Comparison of ENCODE assay signal across 14 mouse cellular contexts in the genomic region with DNA sequence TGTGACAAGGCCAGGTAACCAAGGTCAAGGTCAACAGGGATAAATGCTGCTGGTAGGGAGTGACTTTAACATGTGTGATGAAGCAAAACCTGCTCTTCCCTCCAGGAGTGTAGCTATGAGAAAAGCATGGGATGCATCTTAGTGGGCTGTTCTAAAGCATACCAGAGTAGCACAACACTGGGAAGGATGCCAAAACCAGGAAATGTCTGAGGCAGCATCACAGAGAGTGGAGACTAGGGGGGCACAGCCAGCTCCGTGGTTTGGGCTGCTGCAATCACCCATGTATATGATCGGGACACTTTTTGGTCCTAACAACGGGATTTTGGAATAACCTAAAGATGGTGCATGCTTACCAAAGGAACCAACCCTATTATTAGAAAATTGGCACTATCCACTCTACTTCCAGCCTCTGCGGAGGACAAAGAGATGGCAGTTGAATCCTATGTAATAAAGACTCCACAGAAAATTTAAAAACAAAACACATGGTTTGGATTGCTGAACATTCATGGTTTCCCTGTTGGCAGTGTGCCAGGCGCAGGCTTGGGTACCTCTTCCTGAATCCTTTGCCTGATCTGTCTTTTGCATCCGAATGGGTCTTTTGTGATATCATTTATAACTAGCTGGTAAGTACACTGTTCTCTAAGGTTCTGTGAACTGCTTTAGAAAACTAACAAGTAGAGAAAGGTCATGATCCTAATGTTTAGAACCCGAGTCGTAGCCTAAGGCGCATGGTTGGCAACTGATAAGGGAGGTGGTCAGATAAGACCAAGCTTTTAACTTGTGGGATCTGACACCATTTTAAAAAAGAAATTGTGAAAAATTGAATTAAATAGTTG. TPM values are rescaled to one million over a fixed set of nuclear protein-coding genes. Genes with fewer than 3 reads are reported as not detected.
A peak's percentile ranks its signal among the peaks of the same experiment; 100 is the strongest.
DNase-seq lines count a peak whose midpoint lies in the region; ATAC-seq lines count a peak whose summit lies in the region.
"Had no signal": no experiment of that assay in that cellular context is flagged by ENCODE, and none has a peak within 500 bp of the region (broad histone marks: within the 10 kb centered on the region; RNA-seq: fewer than 3 reads in every experiment).

No protein-coding gene starts in this region.

- no peaks in the 10 kb centered on the region; the same call in 1 of the 2 replicates for H3K4me1 ChIP-seq in hindbrain, embryonic 15.5 days (replicated peaks)
- H3K4me1 ChIP-seq in hindbrain, embryonic 10.5 days (replicated peaks), result no peaks in the 10 kb centered on the region
- peaks cover 24% of the 10 kb centered on the region for H3K4me1 ChIP-seq in liver, embryonic 11.5 days (replicated peaks; ENCODE audit: control insufficient read depth, insufficient read depth, low read length)
- no peaks in the 10 kb centered on the region for H3K4me1 ChIP-seq in kidney, embryonic 15.5 days

- H3K9ac ChIP-seq in hindbrain, embryonic 15.5 days, result no peak overlapping the region
- H3K9ac ChIP-seq in liver, embryonic 11.5 days (ENCODE audit: low read depth, low read length), result no peak overlapping the region
- H3K9ac ChIP-seq in kidney, embryonic 15.5 days, result no peak overlapping the region
- H3K9ac ChIP-seq: heart, embryonic 15.5 days had no signal

- ATAC-seq in hindbrain, embryonic 15.5 days (ENCODE audit: low FRiP score, low read depth), result peak; percentile 65; the same call in 1 of the 2 replicates
- 0 out of 2 replicates have a peak, but pooled peaks have one; percentile 19 for ATAC-seq in liver, embryonic 11.5 days (replicated peaks; ENCODE audit: low FRiP score)
- ATAC-seq in kidney, embryonic 15.5 days (replicated peaks; ENCODE audit: low FRiP score), result no peak
- ATAC-seq: intestine, embryonic 16.5 days had no signal

- WGBS in hindbrain, embryonic 15.5 days, result 65% methylated on average over 9 of the region's 9 CpGs
- 86% methylated on average over 9 of the region's 9 CpGs for WGBS in hindbrain, embryonic 10.5 days
- 51% methylated on average over 9 of the region's 9 CpGs for WGBS in liver, embryonic 11.5 days
- 79% methylated on average over 9 of the region's 9 CpGs for WGBS in kidney, embryonic 15.5 days

- no peak overlapping the region; the same call in 1 of the 2 replicates for H3K4me2 ChIP-seq in hindbrain, embryonic 15.5 days
- no peak overlapping the region for H3K4me2 ChIP-seq in liver, embryonic 11.5 days
- no peak overlapping the region for H3K4me2 ChIP-seq in kidney, embryonic 15.5 days
- H3K4me2 ChIP-seq: heart, embryonic 15.5 days had no signal

- no peak overlapping the region for H3K4me3 ChIP-seq in hindbrain, embryonic 15.5 days
- no peak overlapping the region for H3K4me3 ChIP-seq in hindbrain, embryonic 10.5 days
- H3K4me3 ChIP-seq in liver, embryonic 11.5 days (ENCODE audit: low read depth, low read length), result no peak overlapping the region
- H3K4me3 ChIP-seq in kidney, embryonic 15.5 days (replicated peaks), result no peak overlapping the region
- H3K4me3 ChIP-seq: gastrocnemius, adult 2 months; heart, embryonic 15.5 days; left cerebral cortex, adult 2 months had no signal

- no peak overlapping the region for H3K27ac ChIP-seq in hindbrain, embryonic 15.5 days (replicated peaks)
- no peak overlapping the region for H3K27ac ChIP-seq in hindbrain, embryonic 10.5 days
- peak overlapping the region; percentile 2; the same call in 1 of the 2 replicates for H3K27ac ChIP-seq in liver, embryonic 11.5 days (ENCODE audit: low read depth, low read length)
- no peak overlapping the region for H3K27ac ChIP-seq in kidney, embryonic 15.5 days
- H3K27ac ChIP-seq: gastrocnemius, adult 2 months; heart, embryonic 15.5 days; left cerebral cortex, adult 2 months had no signal

- H3K36me3 ChIP-seq in hindbrain, embryonic 15.5 days, result no peaks in the 10 kb centered on the region
- H3K36me3 ChIP-seq in hindbrain, embryonic 10.5 days, result no peaks in the 10 kb centered on the region
- H3K36me3 ChIP-seq in liver, embryonic 11.5 days (ENCODE audit: control insufficient read depth, insufficient read depth, low read length), result no peaks in the 10 kb centered on the region
- no peaks in the 10 kb centered on the region for H3K36me3 ChIP-seq in kidney, embryonic 15.5 days
- H3K36me3 ChIP-seq: heart, embryonic 15.5 days had no signal

- no peak for DNase-seq in hindbrain, embryonic 10.5 days (ENCODE audit: low spot score)
- DNase-seq in 416B (ENCODE audit: low read depth), result peak; percentile 66
- DNase-seq in c-Kit-positive CD71-positive TER-119-positive erythroid progenitor cells, embryonic 14.5 days (ENCODE audit: low spot score), result peak; percentile 68
- DNase-seq in liver, embryonic 11.5 days (ENCODE audit: low spot score), result no peak
- DNase-seq in thymus, postnatal 25 days, result no peak
- no peak for DNase-seq in layer of hippocampus, adult 8-10 months (ENCODE audit: low spot score in 2 of 2)
- DNase-seq: gastrocnemius, adult 2 months; lung, adult 2 months had no signal

- H3K9me3 ChIP-seq in hindbrain, embryonic 15.5 days, result no peaks in the 10 kb centered on the region
- H3K9me3 ChIP-seq in hindbrain, embryonic 10.5 days, result no peaks in the 10 kb centered on the region
- H3K9me3 ChIP-seq in liver, embryonic 11.5 days (ENCODE audit: control insufficient read depth, low read length), result no peaks in the 10 kb centered on the region
- no peaks in the 10 kb centered on the region for H3K9me3 ChIP-seq in kidney, embryonic 15.5 days (replicated peaks)
- H3K9me3 ChIP-seq: heart, embryonic 15.5 days had no signal

- no peaks in the 10 kb centered on the region for H3K27me3 ChIP-seq in hindbrain, embryonic 15.5 days
- no peaks in the 10 kb centered on the region for H3K27me3 ChIP-seq in hindbrain, embryonic 10.5 days (ENCODE audit: insufficient read depth, poor library complexity, severe bottlenecking)
- H3K27me3 ChIP-seq in liver, embryonic 11.5 days (replicated peaks; ENCODE audit: control insufficient read depth, insufficient read depth, low read length), result no peaks in the 10 kb centered on the region
- no peaks in the 10 kb centered on the region for H3K27me3 ChIP-seq in kidney, embryonic 15.5 days
- H3K27me3 ChIP-seq: CH12.LX; heart, embryonic 15.5 days had no signal

RNA-seq across cellular contexts. Expression of gene Prkaa1, which starts 5.4 kb away (rescaled TPM):
- polyA plus RNA-seq in hindbrain, embryonic 15.5 days (2015; fragmentation: Nextera tagmentation; extraction: Ambion mirVana), result 13.7 and 14.1 TPM in 2 replicates
- polyA plus RNA-seq in hindbrain, embryonic 10.5 days (2016; fragmentation: Nextera tagmentation; extraction: Ambion mirVana), result 14.2 and 15.2 TPM in 2 replicates
- 36.2 and 39.3 TPM in 2 replicates for polyA plus RNA-seq in liver, embryonic 11.5 days (2014; fragmentation: Nextera tagmentation; extraction: Ambion mirVana)
- 10 to 100 TPM; 24.6 to 25.5 (median 24.8) TPM for total RNA-seq in layer of hippocampus, adult 8-10 months (2022)
- 22.6 and 23.7 TPM in 2 replicates for polyA plus RNA-seq in kidney, embryonic 15.5 days (2015; fragmentation: Nextera tagmentation; extraction: Ambion mirVana)

RNA-seq across cellular contexts. Expression of gene Rpl37, which starts 21.8 kb away (rescaled TPM):
- 309 and 316 TPM in 2 replicates for polyA plus RNA-seq in hindbrain, embryonic 15.5 days (2015; fragmentation: Nextera tagmentation; extraction: Ambion mirVana)
- 417 and 434 TPM in 2 replicates for polyA plus RNA-seq in hindbrain, embryonic 10.5 days (2016; fragmentation: Nextera tagmentation; extraction: Ambion mirVana)
- polyA plus RNA-seq in liver, embryonic 11.5 days (2014; fragmentation: Nextera tagmentation; extraction: Ambion mirVana), result 728 and 826 TPM in 2 replicates
- total RNA-seq in layer of hippocampus, adult 8-10 months (2022), result 100 to 1,000 TPM; 305 to 338 (median 326) TPM
- polyA plus RNA-seq in kidney, embryonic 15.5 days (2015; fragmentation: Nextera tagmentation; extraction: Ambion mirVana), result 602 and 688 TPM in 2 replicates

RNA-seq across cellular contexts. Expression of gene Card6, which starts 29.9 kb away (rescaled TPM):
- 0.58 and 0.64 TPM in 2 replicates for polyA plus RNA-seq in hindbrain, embryonic 15.5 days (2015; fragmentation: Nextera tagmentation; extraction: Ambion mirVana)
- 0.63 and 0.89 TPM in 2 replicates for polyA plus RNA-seq in hindbrain, embryonic 10.5 days (2016; fragmentation: Nextera tagmentation; extraction: Ambion mirVana)
- polyA plus RNA-seq in liver, embryonic 11.5 days (2014; fragmentation: Nextera tagmentation; extraction: Ambion mirVana), result 1.3 and 1.4 TPM in 2 replicates
- total RNA-seq in layer of hippocampus, adult 8-10 months (2022), result 1 to 10 TPM; 2.7 to 6.0 (median 5.3) TPM
- polyA plus RNA-seq in kidney, embryonic 15.5 days (2015; fragmentation: Nextera tagmentation; extraction: Ambion mirVana), result 1.8 and 2.1 TPM in 2 replicates

RNA-seq across cellular contexts. Expression of gene Ttc33, which starts 47.1 kb away (rescaled TPM):
- polyA plus RNA-seq in hindbrain, embryonic 15.5 days (2015; fragmentation: Nextera tagmentation; extraction: Ambion mirVana), result 50.4 and 53.0 TPM in 2 replicates
- 36.7 and 37.8 TPM in 2 replicates for polyA plus RNA-seq in hindbrain, embryonic 10.5 days (2016; fragmentation: Nextera tagmentation; extraction: Ambion mirVana)
- polyA plus RNA-seq in liver, embryonic 11.5 days (2014; fragmentation: Nextera tagmentation; extraction: Ambion mirVana), result 29.2 and 32.3 TPM in 2 replicates
- 10 to 100 TPM; 75.5 to 85.2 (median 82.2) TPM for total RNA-seq in layer of hippocampus, adult 8-10 months (2022)
- polyA plus RNA-seq in kidney, embryonic 15.5 days (2015; fragmentation: Nextera tagmentation; extraction: Ambion mirVana), result 45.1 and 45.2 TPM in 2 replicates

Comparison
In these comparisons a context has a peak if more than half of its experiments do, and no peak if none do; other contexts are left out.
1. DNase-seq: peak in 416B (single experiment) and c-Kit-positive CD71-positive TER-119-positive erythroid progenitor cells, embryonic 14.5 days (single experiment); none in hindbrain, embryonic 10.5 days (single experiment), liver, embryonic 11.5 days (single experiment), thymus, postnatal 25 days (single experiment) and layer of hippocampus, adult 8-10 months (0 of 2).